Mouse (Mus musculus): Measurements from ENCODE around the gene Fuk.
A peak's percentile ranks its signal among the peaks of the same experiment; 100 is the strongest.
"Not testable (repeated sequence)": the region's sequence is repeated elsewhere in the genome, so short reads cannot be mapped to it uniquely, and the experiment has no call there.

Fuk gene

DNA sequence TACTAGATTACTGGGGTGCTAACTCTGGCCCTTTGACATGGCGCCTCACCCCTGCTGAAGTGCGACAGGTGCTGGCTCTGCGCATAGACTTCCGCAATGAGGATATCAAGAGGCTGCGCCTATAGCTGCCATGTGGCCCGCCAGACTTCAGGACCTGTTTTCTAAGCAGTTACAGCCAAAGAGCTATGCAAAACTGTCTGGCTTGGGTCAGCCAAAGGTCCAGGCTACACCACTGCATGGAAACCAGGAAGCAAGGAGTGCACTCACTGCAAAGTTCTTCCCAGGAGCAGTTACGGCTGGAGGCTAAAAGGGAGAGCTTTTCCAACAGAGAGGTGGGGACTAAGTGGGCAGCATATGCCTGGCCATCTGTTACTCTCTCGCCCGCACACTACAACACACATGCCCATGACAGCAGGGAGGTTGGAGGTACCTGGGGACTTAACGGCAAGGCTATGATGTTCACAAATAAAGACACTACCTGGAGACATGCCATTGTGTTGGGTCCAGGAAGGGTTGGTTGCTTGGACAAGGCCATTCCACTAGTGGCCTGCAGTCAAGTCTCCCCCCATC, 20.5 kb downstream of the Fuk start:
- no peak for DNase-seq (ENCODE audit: low read depth, low spot score)

- no peak for DNase-seq (ENCODE audit: low read depth, low spot score)
These were observed 24.4 kb downstream of the Fuk start for GRCm38 (mm10) chr8:110877862-110878261.

- DNase-seq (ENCODE audit: low read depth, low spot score): no peak
These were observed 31.8 kb downstream of the Fuk start for GRCm38 (mm10) chr8:110870501-110870900.

DNA sequence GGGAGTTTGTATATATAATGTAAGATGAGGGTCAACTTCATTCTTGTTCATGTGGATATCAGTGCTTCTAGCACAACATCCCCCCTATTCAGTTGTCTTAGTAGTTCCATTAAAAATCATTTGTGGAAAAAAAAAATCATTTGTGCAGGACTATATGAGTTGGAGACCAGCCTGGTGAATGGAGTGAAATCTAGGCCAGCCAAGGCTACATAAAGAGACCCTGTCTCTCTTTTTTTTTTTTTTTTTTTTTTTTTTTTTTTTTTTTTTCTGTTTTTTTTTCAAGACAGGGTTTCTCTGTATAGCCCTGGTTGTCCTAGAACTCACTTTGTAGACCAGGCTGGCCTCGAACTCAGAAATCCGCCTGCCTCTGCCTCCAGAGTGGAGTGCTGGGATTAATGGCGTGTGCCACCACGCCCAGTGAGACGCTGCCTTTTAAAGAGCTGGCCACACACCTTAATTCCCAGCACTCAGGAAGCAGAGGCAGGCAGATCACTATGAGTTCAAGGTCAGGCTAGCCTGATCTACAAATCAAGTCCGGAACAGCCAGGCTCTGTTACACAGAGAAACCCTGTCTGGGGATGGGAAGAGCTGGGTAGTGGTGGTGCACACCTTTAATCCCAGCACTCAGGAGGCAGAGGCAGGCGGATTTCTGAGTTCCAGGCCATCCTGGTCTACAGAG, 40.8 kb downstream of the Fuk start:
- not testable (repeated sequence) for DNase-seq (ENCODE audit: low read depth, low spot score)

DNA sequence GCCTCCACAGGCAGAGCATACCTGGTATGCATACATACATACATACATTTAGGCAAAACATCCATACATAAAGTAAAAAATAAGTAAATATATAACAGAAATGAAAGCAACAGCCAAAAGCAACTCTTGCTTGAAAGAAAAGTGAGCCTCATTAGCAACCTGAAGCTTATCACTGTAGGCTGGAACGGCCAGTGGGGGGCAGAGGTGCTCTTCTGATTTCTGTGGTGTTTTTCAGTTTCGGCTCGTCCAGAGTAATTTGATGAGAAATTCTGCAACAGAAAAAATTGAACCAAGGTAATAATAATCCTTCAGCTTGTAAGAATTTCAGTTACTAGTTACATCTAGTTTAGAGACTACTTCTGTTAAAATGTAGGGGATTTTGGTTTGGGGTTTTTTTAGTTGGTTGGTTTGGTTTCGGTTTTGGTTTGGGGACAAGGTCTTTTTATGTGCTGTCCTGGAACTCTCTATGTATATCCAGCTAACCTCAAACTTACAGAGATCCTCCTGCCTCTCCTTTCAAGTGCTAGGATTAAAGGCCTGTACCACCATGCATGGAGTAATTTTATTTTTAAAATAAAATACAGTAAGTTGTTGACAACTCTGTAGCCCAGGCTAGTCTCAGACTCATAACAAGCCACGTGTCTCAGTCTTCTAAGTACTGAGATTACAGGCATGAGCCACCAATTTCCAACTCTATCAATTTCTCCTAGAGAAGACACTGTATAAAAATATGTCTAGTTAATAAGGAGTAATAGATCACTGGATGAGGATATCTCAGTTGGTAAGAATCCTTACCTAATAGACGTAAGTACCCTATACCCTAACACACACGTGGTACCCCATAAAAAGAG, 42.4 kb downstream of the Fuk start:
- DNase-seq (ENCODE audit: low read depth, low spot score): peak; percentile 73

GRCm38 (mm10) chr8:110856760-110857461, 45.4 kb downstream of the Fuk start:
- peak; percentile 16 for DNase-seq (ENCODE audit: low read depth, low spot score)

DNA sequence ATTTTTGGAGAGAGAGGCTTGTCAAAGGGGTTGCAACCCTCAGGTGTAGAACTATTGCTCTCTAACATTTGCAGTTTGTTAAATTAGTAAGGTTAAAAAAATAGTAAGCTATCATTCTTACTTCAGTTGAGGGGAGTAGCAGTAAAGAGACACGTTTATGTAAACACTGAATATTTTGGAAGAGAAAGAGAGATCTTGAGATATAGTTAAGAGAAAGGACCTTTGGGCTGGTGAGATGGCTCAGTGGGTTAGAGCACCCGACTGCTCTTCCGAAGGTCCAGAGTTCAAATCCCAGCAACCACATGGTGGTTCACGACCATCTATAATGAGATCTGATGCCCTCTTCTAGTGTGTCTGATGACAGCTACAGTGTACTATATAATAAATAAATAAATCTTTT, 46.2 kb downstream of the Fuk start:
- not testable (repeated sequence) for DNase-seq (ENCODE audit: low read depth, low spot score)

GRCm38 (mm10) chr8:110851186-110851585, 51.1 kb downstream of the Fuk start:
- DNase-seq (ENCODE audit: low read depth, low spot score): no peak

DNA sequence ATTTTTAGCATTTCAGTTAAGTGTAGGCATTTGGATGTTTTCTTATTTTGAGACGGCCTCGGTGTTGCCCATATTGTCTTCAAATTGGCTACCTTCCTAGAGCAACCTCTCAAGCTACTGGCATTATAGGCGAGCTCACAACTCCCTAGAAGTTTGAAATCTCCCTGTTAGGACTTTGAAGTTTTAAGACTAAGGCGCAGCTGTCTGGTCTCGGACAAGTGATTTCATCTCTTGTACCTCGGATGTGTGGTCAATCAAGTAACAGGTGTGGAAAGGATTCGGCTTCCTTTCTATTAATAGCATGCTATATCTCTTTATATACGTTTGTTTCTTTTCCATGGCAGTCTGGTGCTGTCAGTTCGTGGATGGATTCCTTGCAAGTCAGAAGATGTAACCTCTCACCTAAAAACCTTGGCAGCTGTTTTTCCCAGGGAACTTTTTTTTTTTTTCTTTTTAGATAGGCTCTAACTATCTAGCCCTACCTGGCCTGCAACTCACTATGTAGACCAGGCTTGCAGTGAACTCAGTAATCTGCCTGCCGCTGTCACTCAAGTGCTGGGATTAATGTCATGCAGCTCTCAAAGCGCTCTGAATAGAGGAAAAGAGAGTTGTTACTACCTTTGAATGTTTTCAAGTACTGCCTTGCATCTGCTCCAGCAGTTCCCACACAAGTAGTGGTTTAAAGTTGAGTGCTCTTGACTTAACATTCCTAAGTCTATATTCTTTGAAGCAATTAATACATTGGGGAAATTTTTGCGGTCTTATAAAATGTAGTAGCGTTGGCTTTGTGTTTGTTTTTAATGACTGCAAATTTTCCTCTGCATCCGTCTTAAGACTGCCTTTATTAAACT, 54.4 kb downstream of the Fuk start:
- peak; percentile 5 for DNase-seq (ENCODE audit: low read depth, low spot score)

GRCm38 (mm10) chr8:110847171-110847549, 55.1 kb downstream of the Fuk start:
- no peak for DNase-seq (ENCODE audit: low read depth, low spot score)

GRCm38 (mm10) chr8:110846405-110847170, 55.7 kb downstream of the Fuk start, which contains the start of the genes Cog4 and Sf3b3:
Gene Cog4, plus strand, starts transcription at chr8:110846600.
Gene Sf3b3, minus strand, starts transcription at chr8:110846787.
- DNase-seq (ENCODE audit: low read depth, low spot score): peak; percentile 92

DNA sequence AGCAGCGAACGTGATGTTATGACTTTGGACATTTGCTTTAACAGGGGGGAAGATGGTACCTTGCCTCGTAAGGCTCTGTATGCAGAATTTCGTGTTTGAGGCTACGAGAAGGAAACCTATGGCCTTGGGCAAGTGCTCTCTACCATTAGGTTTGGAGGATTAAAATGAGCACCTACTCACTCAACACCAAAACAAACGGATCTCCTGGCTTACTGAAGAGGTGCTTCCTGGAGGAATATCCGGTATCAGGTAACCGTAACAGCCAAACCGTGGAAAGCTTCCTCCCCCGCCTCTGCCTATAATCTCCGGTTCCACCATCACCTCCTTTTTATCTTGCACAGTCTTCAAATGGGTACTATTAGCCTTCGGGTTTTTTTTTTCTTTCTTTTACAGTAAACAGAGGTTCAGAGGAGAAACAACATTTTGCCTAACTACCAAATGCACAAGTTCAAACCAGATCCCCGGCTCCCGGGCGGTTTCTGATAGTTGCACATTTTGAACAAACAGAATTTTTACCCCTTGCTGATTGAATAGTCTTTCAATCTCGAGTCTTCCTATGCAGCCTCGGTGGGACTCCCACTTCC, 56.4 kb downstream of the Fuk start:
- DNase-seq (ENCODE audit: low read depth, low spot score): peak; percentile 53

GRCm38 (mm10) chr8:110844941-110845340, 57.3 kb downstream of the Fuk start:
- DNase-seq (ENCODE audit: low read depth, low spot score): no peak

DNA sequence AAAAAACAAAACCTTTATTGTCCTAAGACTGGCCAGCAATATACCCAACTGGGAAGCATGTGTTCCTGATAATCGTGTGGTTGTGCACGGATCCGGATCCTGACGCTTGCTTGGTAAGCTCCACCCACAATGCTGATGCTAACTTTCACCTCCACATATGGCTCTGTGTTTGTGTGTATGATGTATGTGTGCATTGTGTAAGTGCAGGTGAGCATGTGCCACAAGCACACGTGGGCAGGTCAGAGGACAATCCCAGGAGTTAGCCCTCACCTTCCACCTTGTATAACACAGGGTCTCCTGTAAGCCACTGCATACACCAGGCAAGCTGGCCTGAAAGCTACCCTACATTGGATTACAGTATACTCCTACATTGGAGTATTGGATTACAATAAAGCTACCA, 59.1 kb downstream of the Fuk start:
- no peak for DNase-seq (ENCODE audit: low read depth, low spot score)

DNA sequence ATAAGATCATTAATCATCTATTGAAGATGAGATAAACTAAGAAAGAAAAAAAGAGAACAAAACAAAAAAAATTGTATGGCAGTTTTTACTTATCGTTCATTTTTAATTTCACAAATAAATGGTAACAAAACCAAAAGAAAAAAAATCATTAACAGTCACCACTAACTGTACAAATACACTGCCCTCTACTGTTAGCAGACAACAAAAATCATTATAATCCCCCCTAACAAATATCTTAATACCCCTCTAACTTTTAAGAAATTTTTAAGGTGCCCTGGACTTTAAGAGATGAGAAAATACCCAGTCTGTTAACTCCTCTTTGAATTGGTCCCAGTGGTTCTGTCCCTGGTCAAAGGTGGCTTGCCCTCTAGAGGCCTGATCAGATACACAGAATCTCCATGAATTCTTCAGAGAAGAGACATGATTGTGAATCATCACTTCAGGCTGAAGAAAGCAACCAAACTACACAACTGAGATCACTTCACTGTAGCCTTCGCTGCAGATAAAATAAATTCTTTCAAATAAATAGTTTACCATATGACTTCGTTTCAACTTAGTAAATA, 60.2 kb downstream of the Fuk start:
- DNase-seq (ENCODE audit: low read depth, low spot score): no peak
